Comparison of ENCODE assay signal across 21 mouse cellular contexts in genomic region chr16:37526688-37527223, GRCm38 (mm10). TPM values are rescaled to one million over a fixed set of nuclear protein-coding genes. Genes with fewer than 3 reads are reported as not detected.
DNase-seq lines count a peak whose midpoint lies in the region; ATAC-seq lines count a peak whose summit lies in the region.
"Had no signal": no experiment of that assay in that cellular context is flagged by ENCODE, and none has a peak within 500 bp of the region (broad histone marks: within the 10 kb centered on the region; RNA-seq: fewer than 3 reads in every experiment).

No protein-coding gene starts in this region.

- H3K9ac ChIP-seq in heart, embryonic 14.5 days (ENCODE audit: low read length), result no peak overlapping the region
- H3K9ac ChIP-seq in heart, embryonic 16.5 days (ENCODE audit: low read length), result no peak overlapping the region
- no peak overlapping the region for H3K9ac ChIP-seq in hindbrain, embryonic 12.5 days
- H3K9ac ChIP-seq: embryonic facial prominence, embryonic 13.5 days; forebrain, embryonic 12.5 days had no signal

- H3K9me3 ChIP-seq in heart, embryonic 14.5 days (ENCODE audit: control insufficient read depth, low read length), result no peaks in the 10 kb centered on the region
- H3K9me3 ChIP-seq in heart, embryonic 16.5 days (replicated peaks; ENCODE audit: control insufficient read depth, low read length), result peaks cover 8% of the 10 kb centered on the region
- no peaks in the 10 kb centered on the region for H3K9me3 ChIP-seq in hindbrain, embryonic 12.5 days (replicated peaks)
- H3K9me3 ChIP-seq: forebrain, embryonic 12.5 days had no signal

- H3K36me3 ChIP-seq in heart, embryonic 14.5 days (ENCODE audit: control insufficient read depth, insufficient read depth, low read length), result peaks cover 28% of the 10 kb centered on the region
- H3K36me3 ChIP-seq in heart, embryonic 16.5 days (ENCODE audit: control insufficient read depth, insufficient read depth), result peaks cover 20% of the 10 kb centered on the region
- H3K36me3 ChIP-seq in hindbrain, embryonic 12.5 days, result peaks cover 34% of the 10 kb centered on the region

- peak overlapping the region; percentile 72 to 75 for H3K27ac ChIP-seq in heart, embryonic 14.5 days (replicated peaks in 1 of 2; ENCODE audit: control insufficient read depth in 1 of 2, insufficient read depth in 1 of 2, low read depth in 2 of 2, low read length in 2 of 2)
- peak overlapping the region; percentile 86 for H3K27ac ChIP-seq in heart, embryonic 16.5 days (ENCODE audit: low read length)
- no peak overlapping the region for H3K27ac ChIP-seq in hindbrain, embryonic 12.5 days
- H3K27ac ChIP-seq: embryonic facial prominence, embryonic 13.5 days; forebrain, embryonic 12.5 days had no signal

- DNase-seq in heart, adult 8-10 months (ENCODE audit: low spot score), result peak; percentile 9
- no peak for DNase-seq in heart, postnatal 4 days
- DNase-seq in heart, adult 11 months, result no peak
- DNase-seq: adrenal gland, adult 2 months; adrenal gland, postnatal 25 days; cerebellum, adult 18-20 months; cerebellum, adult 9-11 months; cerebellum, postnatal 36 days; gastrocnemius, postnatal 14 days; kidney, adult 8-10 months had no signal

- no peaks in the 10 kb centered on the region for H3K27me3 ChIP-seq in heart, embryonic 14.5 days (ENCODE audit: control insufficient read depth, insufficient read depth, low read length)
- H3K27me3 ChIP-seq in heart, embryonic 16.5 days (ENCODE audit: control insufficient read depth, insufficient read depth, low read length), result no peaks in the 10 kb centered on the region
- H3K27me3 ChIP-seq in hindbrain, embryonic 12.5 days, result no peaks in the 10 kb centered on the region
- H3K27me3 ChIP-seq: embryonic facial prominence, embryonic 13.5 days; forebrain, embryonic 12.5 days had no signal

- WGBS in heart, embryonic 14.5 days, result 56% methylated on average over 3 of the region's 3 CpGs
- 58% methylated on average over 3 of the region's 3 CpGs for WGBS in heart, embryonic 16.5 days
- WGBS in hindbrain, embryonic 12.5 days, result 95% methylated on average over 3 of the region's 3 CpGs

- peak overlapping the region; percentile 37 for H3K4me2 ChIP-seq in heart, embryonic 14.5 days (ENCODE audit: low read length)
- peak overlapping the region; percentile 24; the same call in 1 of the 2 replicates for H3K4me2 ChIP-seq in heart, embryonic 16.5 days (ENCODE audit: low read depth, low read length)
- H3K4me2 ChIP-seq in hindbrain, embryonic 12.5 days (replicated peaks), result no peak overlapping the region
- H3K4me2 ChIP-seq: embryonic facial prominence, embryonic 13.5 days; forebrain, embryonic 12.5 days had no signal

- peaks cover 3 to 25% of the 10 kb centered on the region in 2 experiments for H3K4me1 ChIP-seq in heart, embryonic 14.5 days (ENCODE audit: control insufficient read depth in 2 of 2, insufficient read depth in 2 of 2, low read length in 2 of 2)
- peaks cover 22% of the 10 kb centered on the region for H3K4me1 ChIP-seq in heart, embryonic 16.5 days (ENCODE audit: control insufficient read depth, insufficient read depth, low read length)
- no peaks in the 10 kb centered on the region for H3K4me1 ChIP-seq in hindbrain, embryonic 12.5 days

- peak; percentile 61; the same call in 1 of the 2 replicates for ATAC-seq in heart, embryonic 14.5 days (ENCODE audit: insufficient number of reproducible peaks, insufficient read depth, low FRiP score, low read depth)
- ATAC-seq in heart, embryonic 16.5 days (replicated peaks; ENCODE audit: extremely low read depth, insufficient read depth, low FRiP score), result peak; percentile 89
- ATAC-seq in hindbrain, embryonic 12.5 days (ENCODE audit: low FRiP score), result no peak
- ATAC-seq: forebrain, embryonic 16.5 days; hindbrain, embryonic 16.5 days; inflammation-experienced regulatory T-cells, adult 6 months; intestine, postnatal 0 days had no signal

- H3K4me3 ChIP-seq in heart, embryonic 14.5 days (ENCODE audit: control insufficient read depth in 1 of 2, insufficient read depth in 1 of 2, low read depth in 1 of 2, low read length in 2 of 2), result no peak overlapping the region
- H3K4me3 ChIP-seq in heart, embryonic 16.5 days (ENCODE audit: low read length), result no peak overlapping the region
- H3K4me3 ChIP-seq in hindbrain, embryonic 12.5 days, result no peak overlapping the region
- H3K4me3 ChIP-seq: embryonic facial prominence, embryonic 13.5 days; forebrain, embryonic 12.5 days had no signal

RNA-seq across cellular contexts. Expression of gene Gtf2e1, which starts 12.8 kb away (rescaled TPM):
- total RNA-seq in heart, adult 8-10 months (2022), result 1 to 10 TPM; 6.9 to 8.3 (median 7.1) TPM
- total RNA-seq in heart, postnatal 4 days (2021), result 10 to 100 TPM in 1 of 2 experiments, 1 to 10 TPM in 1; 9.4 to 10.7 TPM
- 20.9 and 21.2 TPM in 2 replicates for polyA plus RNA-seq in heart, embryonic 14.5 days (2014; fragmentation: Nextera tagmentation; extraction: Ambion mirVana)
- polyA plus RNA-seq in heart, embryonic 16.5 days (2015; fragmentation: Nextera tagmentation; extraction: Ambion mirVana), result 18.0 and 20.9 TPM in 2 replicates
- polyA plus RNA-seq in hindbrain, embryonic 12.5 days (2016; fragmentation: Nextera tagmentation; extraction: Ambion mirVana), result 43.3 and 45.1 TPM in 2 replicates

RNA-seq across cellular contexts. Expression of gene Rabl3, which starts 12.9 kb away (rescaled TPM):
- 1 to 10 TPM; 5.2 to 9.6 (median 7.8) TPM for total RNA-seq in heart, adult 8-10 months (2022)
- 10 to 100 TPM; 15.3 to 16.4 TPM for total RNA-seq in heart, postnatal 4 days (2021)
- 25.6 and 26.3 TPM in 2 replicates for polyA plus RNA-seq in heart, embryonic 14.5 days (2014; fragmentation: Nextera tagmentation; extraction: Ambion mirVana)
- 19.9 and 20.4 TPM in 2 replicates for polyA plus RNA-seq in heart, embryonic 16.5 days (2015; fragmentation: Nextera tagmentation; extraction: Ambion mirVana)
- polyA plus RNA-seq in hindbrain, embryonic 12.5 days (2016; fragmentation: Nextera tagmentation; extraction: Ambion mirVana), result 30.2 and 32.5 TPM in 2 replicates

RNA-seq across cellular contexts. Expression of gene Hgd, which starts 53.2 kb away (rescaled TPM):
- not detected for total RNA-seq in heart, adult 8-10 months (2022)
- under 1 TPM in 1 of 2 experiments, not detected in 1; 0.74 TPM for total RNA-seq in heart, postnatal 4 days (2021)
- polyA plus RNA-seq in heart, embryonic 14.5 days (2014; fragmentation: Nextera tagmentation; extraction: Ambion mirVana), result 0.19 and 0.31 TPM in 2 replicates
- polyA plus RNA-seq in heart, embryonic 16.5 days (2015; fragmentation: Nextera tagmentation; extraction: Ambion mirVana), result 0.26 and 0.32 TPM in 2 replicates
- 0.25 TPM in 1 of 2 replicates, not detected in the other for polyA plus RNA-seq in hindbrain, embryonic 12.5 days (2016; fragmentation: Nextera tagmentation; extraction: Ambion mirVana)
- total RNA-seq: adrenal gland, postnatal 25 days; gastrocnemius, postnatal 14 days; granulocyte monocyte progenitor cell, adult 5-6 weeks had no signal
- polyA plus RNA-seq: adrenal gland, adult 2 months; hindbrain, embryonic 11.5 days; hindbrain, embryonic 16.5 days; inflammation-experienced regulatory T-cells, adult 6 months had no signal
